Mouse (Mus musculus) G1E (cell line): ENCODE measurements around the gene Ces3a.
"Not testable (repeated sequence)": the region's sequence is repeated elsewhere in the genome, so short reads cannot be mapped to it uniquely, and the experiment has no call there.

Experiments
- CTCF ChIP-seq: IDR thresholded peaks from 2 replicates; pipeline ENCODE4 v1.5.1; 2012; ENCODE audit warnings: low read depth, low read length, inconsistent platforms, mixed read lengths
- GATA1 ChIP-seq: IDR thresholded peaks from 2 replicates; pipeline ENCODE4 v1.6.1; 2012; ENCODE audit warnings: borderline replicate concordance, low read length, inconsistent platforms, mixed read lengths
- GATA2 ChIP-seq: IDR thresholded peaks from 2 replicates; pipeline ENCODE4 v1.6.1; 2012; ENCODE audit warnings: low read depth, low read length, inconsistent platforms, borderline replicate concordance
- POLR2AphosphoS5 ChIP-seq: IDR thresholded peaks from 2 replicates; pipeline ENCODE4 v1.6.1; 2012; ENCODE audit warnings: low read depth, low read length, inconsistent platforms; ENCODE audit not compliant: insufficient replicate concordance
- TAL1 ChIP-seq: conservative IDR thresholded peaks from 2 replicates; pipeline ENCODE4 v1.6.1; 2012; ENCODE audit warnings: low read depth, low read length, inconsistent platforms, mixed read lengths

DNA sequence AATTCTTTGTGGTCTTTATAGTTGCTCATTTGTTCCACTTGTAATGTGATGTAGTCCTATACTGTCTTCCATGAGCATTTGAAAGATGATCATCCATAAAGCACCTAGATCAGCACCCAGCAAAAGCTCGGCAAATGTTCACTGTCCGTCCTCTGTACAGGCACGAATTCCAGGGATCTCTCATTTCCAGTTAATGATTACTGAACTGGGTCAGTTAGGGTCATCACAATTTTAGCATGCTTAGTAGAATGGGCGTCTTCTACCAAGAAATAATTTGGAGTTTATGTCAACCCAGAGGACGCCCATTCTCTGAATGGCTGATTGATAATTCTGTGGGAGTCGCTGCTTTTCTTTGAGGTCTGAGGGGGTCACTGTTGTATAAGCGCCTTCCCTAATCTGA is 19.5 kb downstream of the Ces3a start:
- TF ChIP-seq CTCF, TAL1, GATA2, GATA1, POLR2AphosphoS5: not testable (repeated sequence)
